Mouse (Mus musculus): Measurements from ENCODE around the gene Sdad1. TPM values are rescaled to one million over a fixed set of nuclear protein-coding genes. Genes with fewer than 3 reads are reported as not detected.

Sdad1 gene
- total RNA-seq (2012; rRNA removed) (43.6 and 51.7 TPM in 2 replicates), total RNA-seq (2014; rRNA removed) (62.9 and 63.7 TPM in 2 replicates), polyA plus RNA-seq (2012; ENCODE audit: insufficient read length, low read depth) (72.9 and 95.3 TPM in 2 replicates)

- H3K27me3 ChIP-seq (replicated peaks) = no peaks in the 10 kb centered on the region
- dilution Hi-C loops (cut with MboI; ENCODE audit: extremely low pct_ligation_motif_present, extremely low pct_unique_long_range_greater_than_20kb, low sequenced_read_pairs) (no loop called here), in situ Hi-C loops (cut with MboI; ENCODE audit: low pct_ligation_motif_present, low pct_unique_long_range_greater_than_20kb, low sequenced_read_pairs) (no loop called here)
- peaks cover 34% of the 10 kb centered on the region for H3K79me2 ChIP-seq (replicated peaks; ENCODE audit: control insufficient read depth, extremely low read depth, insufficient read depth, poor library complexity, severe bottlenecking)
- peak within 1 kb of the TSS; percentile 77 to 92 (median 81) for H3K4me3 ChIP-seq (replicated peaks in 1 of 3; ENCODE audit: low read depth in 2 of 3, low read length in 2 of 3, poor library complexity in 1 of 3)
- peaks cover 11 to 28% of the 10 kb centered on the region in 2 experiments for H3K4me1 ChIP-seq (ENCODE audit: control insufficient read depth in 1 of 2, insufficient read depth in 2 of 2)
- TF ChIP-seq CTCF (conservative IDR thresholded peaks at IDR 0.05 in 1 of 2, IDR thresholded peaks at IDR 0.05 in 1 of 2; ENCODE audit: low read depth in 2 of 2, low read length in 2 of 2) (peak in 1 of 2 experiments; percentile 75; a peak in 2 of 4 replicates), NELFE (IDR thresholded peaks at IDR 0.05; ENCODE audit: low read depth, low read length) (peak; percentile 85), SMC3 (IDR thresholded peaks at IDR 0.05; ENCODE audit: low read depth, low read length) (peak; percentile 55), SIN3A (IDR thresholded peaks at IDR 0.05; ENCODE audit: low read length) (peak; percentile 98), EP300 (IDR thresholded peaks at IDR 0.05; ENCODE audit: low read length) (no peak), MEF2A (IDR thresholded peaks at IDR 0.05; ENCODE audit: borderline replicate concordance, low read depth, low read length) (peak; percentile 65), ZNF384 (IDR thresholded peaks at IDR 0.05; ENCODE audit: low read depth, low read length) (no peak), RCOR1 (conservative IDR thresholded peaks at IDR 0.05; ENCODE audit: low read depth, low read length) (peak; percentile 41; the same call in 1 of the 2 replicates), E2F4 (IDR thresholded peaks at IDR 0.05; ENCODE audit: insufficient replicate concordance, low read depth, low read length) (no peak), ELF1 (IDR thresholded peaks at IDR 0.05; ENCODE audit: low read depth, low read length) (peak; percentile 87), CHD1 (IDR thresholded peaks at IDR 0.05; ENCODE audit: low read depth, low read length) (no peak), PAX5 (IDR thresholded peaks at IDR 0.05; ENCODE audit: low read length) (no peak), USF2 (conservative IDR thresholded peaks at IDR 0.05; ENCODE audit: low read depth, low read length) (0 out of 2 replicates have a peak, but pooled peaks have one; percentile 7), KAT2A (IDR thresholded peaks at IDR 0.05; ENCODE audit: insufficient replicate concordance, low read length) (peak; percentile 86; the same call in 1 of the 2 replicates), MYC (IDR thresholded peaks at IDR 0.05; ENCODE audit: low read depth, low read length) (peak; percentile 98), ETS1 (conservative IDR thresholded peaks at IDR 0.05; ENCODE audit: low read depth, low read length) (peak; percentile 54), MAFK (IDR thresholded peaks at IDR 0.05; ENCODE audit: insufficient replicate concordance, low read length) (no peak), IRF4 (IDR thresholded peaks at IDR 0.05; ENCODE audit: low read depth, low read length) (peak; percentile 72; the same call in 1 of the 2 replicates), POLR2AphosphoS2 (IDR thresholded peaks at IDR 0.05; ENCODE audit: low read depth, low read length) (peak; percentile 49; the same call in 1 of the 2 replicates), MAX (IDR thresholded peaks at IDR 0.05; ENCODE audit: low read length) (peak; percentile 98), BHLHE40 (IDR thresholded peaks at IDR 0.05; ENCODE audit: low read depth, low read length) (peak; percentile 100), GABPA (IDR thresholded peaks at IDR 0.05; ENCODE audit: insufficient replicate concordance, low read depth, low read length) (no peak), TCF12 (IDR thresholded peaks at IDR 0.05; ENCODE audit: low read depth, low read length) (peak; percentile 79), ZMIZ1 (IDR thresholded peaks at IDR 0.05; ENCODE audit: low read depth, low read length) (peak; percentile 62), USF1 (IDR thresholded peaks at IDR 0.05; ENCODE audit: low read depth, low read length) (peak; percentile 76), MAZ (IDR thresholded peaks at IDR 0.05; ENCODE audit: low read depth, low read length) (peak; percentile 37; the same call in 1 of the 2 replicates), UBTF (IDR thresholded peaks at IDR 0.05; ENCODE audit: low read depth, low read length) (peak; percentile 24; the same call in 1 of the 2 replicates), HCFC1 (IDR thresholded peaks at IDR 0.05; ENCODE audit: low read depth, low read length) (peak; percentile 89), RAD21 (IDR thresholded peaks at IDR 0.05; ENCODE audit: low read depth, low read length) (peak; percentile 18), TBP (conservative IDR thresholded peaks at IDR 0.05; ENCODE audit: low read depth, low read length) (0 out of 2 replicates have a peak, but pooled peaks have one; percentile 47), ZKSCAN1 (IDR thresholded peaks at IDR 0.05; ENCODE audit: borderline replicate concordance, low read depth, low read length) (no peak), ZC3H11A (IDR thresholded peaks at IDR 0.05; ENCODE audit: low read depth, low read length) (no peak), JUN (IDR thresholded peaks at IDR 0.05; ENCODE audit: insufficient read depth, low read depth, low read length) (no peak), POLR2A (IDR thresholded peaks at IDR 0.05; ENCODE audit: low read depth, low read length) (peak; percentile 81), MXI1 (IDR thresholded peaks at IDR 0.05; ENCODE audit: low read depth, low read length) (peak; percentile 100), NRF1 (IDR thresholded peaks at IDR 0.05; ENCODE audit: low read depth, low read length) (peak; percentile 39; the same call in 1 of the 2 replicates), JUND (conservative IDR thresholded peaks at IDR 0.05; ENCODE audit: low read depth, low read length) (no peak)
- H3K27ac ChIP-seq (ENCODE audit: insufficient read depth, low read depth) = peak within 1 kb of the TSS; percentile 8; the same call in 1 of the 2 replicates
- H3K9me3 ChIP-seq (replicated peaks; ENCODE audit: low read length) = no peaks in the 10 kb centered on the region
- peaks cover 20 to 36% of the 10 kb centered on the region in 2 experiments for H3K36me3 ChIP-seq (replicated peaks in 1 of 2; ENCODE audit: control insufficient read depth in 1 of 2, insufficient read depth in 1 of 2, low read length in 1 of 2)
- DNase-seq (ENCODE audit: extremely low read depth) = peak; percentile 93
- peak within 1 kb of the TSS; percentile 85 for H3K9ac ChIP-seq (ENCODE audit: insufficient read depth, low read depth)
- H3K4me2 ChIP-seq (ENCODE audit: insufficient read depth, low read depth, poor library complexity, severe bottlenecking) = peak within 1 kb of the TSS; percentile 100; the same call in 1 of the 2 replicates
Observed at GRCm38 (mm10) chr5:92309681-92310511, at the start of gene Sdad1. TSS of gene Sdad1 (minus strand) at chr5:92310479.

Measured in CH12.LX (cell line).